ENCODE assay signal across 17 mouse cellular contexts in genomic region chr2:158094300-158094699, GRCm38 (mm10). TPM values are rescaled to one million over a fixed set of nuclear protein-coding genes. Genes with fewer than 3 reads are reported as not detected.
A peak's percentile ranks its signal among the peaks of the same experiment; 100 is the strongest.
DNase-seq lines count a peak whose midpoint lies in the region; ATAC-seq lines count a peak whose summit lies in the region.
"Had no signal": no experiment of that assay in that cellular context is flagged by ENCODE, and none has a peak within 500 bp of the region (broad histone marks: within the 10 kb centered on the region; RNA-seq: fewer than 3 reads in every experiment).

No protein-coding gene starts in this region.

- H3K4me2 ChIP-seq in kidney, embryonic 14.5 days (replicated peaks; ENCODE audit: low read depth, low read length), result no peak overlapping the region
- no peak overlapping the region for H3K4me2 ChIP-seq in lung, embryonic 16.5 days (ENCODE audit: low read depth, low read length)
- peak overlapping the region; percentile 2; the same call in 1 of the 2 replicates for H3K4me2 ChIP-seq in intestine, embryonic 15.5 days (replicated peaks)
- H3K4me2 ChIP-seq: limb, embryonic 13.5 days; neural tube, embryonic 12.5 days had no signal

- H3K9ac ChIP-seq in kidney, embryonic 14.5 days (ENCODE audit: low read depth, low read length), result no peak overlapping the region
- H3K9ac ChIP-seq in lung, embryonic 16.5 days (ENCODE audit: low read length), result peak overlapping the region; percentile 9; the same call in 1 of the 2 replicates
- no peak overlapping the region for H3K9ac ChIP-seq in intestine, embryonic 15.5 days
- H3K9ac ChIP-seq: limb, embryonic 13.5 days; neural tube, embryonic 12.5 days had no signal

- H3K4me1 ChIP-seq in kidney, embryonic 14.5 days (ENCODE audit: control insufficient read depth, insufficient read depth, low read length), result peaks cover 15% of the 10 kb centered on the region
- H3K4me1 ChIP-seq in lung, embryonic 16.5 days (replicated peaks; ENCODE audit: control insufficient read depth, insufficient read depth, low read length), result peaks cover 34% of the 10 kb centered on the region
- H3K4me1 ChIP-seq in intestine, embryonic 15.5 days (replicated peaks), result peaks cover 35% of the 10 kb centered on the region

- H3K4me3 ChIP-seq in kidney, embryonic 14.5 days (ENCODE audit: low read length), result no peak overlapping the region
- no peak overlapping the region for H3K4me3 ChIP-seq in lung, embryonic 16.5 days (ENCODE audit: low read length)
- H3K4me3 ChIP-seq in intestine, embryonic 15.5 days (replicated peaks), result no peak overlapping the region
- H3K4me3 ChIP-seq: layer of hippocampus, adult 2 months; left cerebral cortex, adult 2 months; limb, embryonic 13.5 days; neural tube, embryonic 12.5 days had no signal

- WGBS in kidney, embryonic 14.5 days, result 68% methylated on average over 7 of the region's 7 CpGs
- WGBS in lung, embryonic 16.5 days, result 40% methylated on average over 7 of the region's 7 CpGs
- 48% methylated on average over 7 of the region's 7 CpGs for WGBS in intestine, embryonic 15.5 days

- H3K36me3 ChIP-seq in kidney, embryonic 14.5 days (ENCODE audit: control insufficient read depth, insufficient read depth, low read length), result no peaks in the 10 kb centered on the region
- no peaks in the 10 kb centered on the region for H3K36me3 ChIP-seq in lung, embryonic 16.5 days (ENCODE audit: control insufficient read depth, insufficient read depth, low read length)
- H3K36me3 ChIP-seq in intestine, embryonic 15.5 days, result no peaks in the 10 kb centered on the region
- H3K36me3 ChIP-seq: G1E; limb, embryonic 13.5 days; neural tube, embryonic 12.5 days had no signal

- no peaks in the 10 kb centered on the region for H3K27me3 ChIP-seq in kidney, embryonic 14.5 days (ENCODE audit: control insufficient read depth, insufficient read depth, low read length)
- H3K27me3 ChIP-seq in lung, embryonic 16.5 days (ENCODE audit: control insufficient read depth, insufficient read depth, low read depth, low read length), result no peaks in the 10 kb centered on the region
- no peaks in the 10 kb centered on the region for H3K27me3 ChIP-seq in intestine, embryonic 15.5 days (replicated peaks)
- H3K27me3 ChIP-seq: limb, embryonic 13.5 days; neural tube, embryonic 12.5 days had no signal

- ATAC-seq in kidney, embryonic 14.5 days (ENCODE audit: low FRiP score, low TSS enrichment), result no peak
- ATAC-seq in lung, embryonic 16.5 days (ENCODE audit: low read depth), result peak; percentile 20; the same call in 1 of the 2 replicates
- ATAC-seq in intestine, embryonic 15.5 days, result peak; percentile 18; the same call in 1 of the 2 replicates
- ATAC-seq: forebrain, embryonic 14.5 days had no signal

- no peak for DNase-seq in kidney, postnatal 14 days
- DNase-seq in lung, adult 18-20 months, result no peak
- DNase-seq in layer of hippocampus, adult 9-11 months, result no peak
- no peak for DNase-seq in cerebellum, postnatal 36 days
- DNase-seq: adrenal gland, adult 2 months; right cerebral cortex, postnatal 25 days; thymus, adult 2 months had no signal

- H3K9me3 ChIP-seq in kidney, embryonic 14.5 days (ENCODE audit: control insufficient read depth, low read length), result no peaks in the 10 kb centered on the region
- H3K9me3 ChIP-seq in lung, embryonic 16.5 days (ENCODE audit: control insufficient read depth, low read length), result no peaks in the 10 kb centered on the region
- H3K9me3 ChIP-seq in intestine, embryonic 15.5 days, result no peaks in the 10 kb centered on the region
- H3K9me3 ChIP-seq: G1E; limb, embryonic 13.5 days; neural tube, embryonic 12.5 days had no signal

- peak overlapping the region; percentile 42; the same call in 1 of the 2 replicates for H3K27ac ChIP-seq in kidney, embryonic 14.5 days (ENCODE audit: low read depth, low read length)
- H3K27ac ChIP-seq in lung, embryonic 16.5 days (ENCODE audit: low read length), result peak overlapping the region; percentile 80
- H3K27ac ChIP-seq in intestine, embryonic 15.5 days, result peak overlapping the region; percentile 82
- H3K27ac ChIP-seq: hindbrain, postnatal 0 days; layer of hippocampus, adult 2 months; left cerebral cortex, adult 2 months; limb, embryonic 13.5 days; neural tube, embryonic 12.5 days had no signal

RNA-seq across cellular contexts. Expression of gene Tgm2, which starts 51.9 kb away (rescaled TPM):
- polyA plus RNA-seq in kidney, embryonic 14.5 days (2014; fragmentation: Nextera tagmentation; extraction: Ambion mirVana), result 15.3 and 17.3 TPM in 2 replicates
- 75.8 and 81.6 TPM in 2 replicates for polyA plus RNA-seq in lung, embryonic 16.5 days (2015; fragmentation: Nextera tagmentation; extraction: Ambion mirVana)
- polyA plus RNA-seq in intestine, embryonic 15.5 days (2015; fragmentation: Nextera tagmentation; extraction: Ambion mirVana), result 83.4 and 90.2 TPM in 2 replicates
